Mouse (Mus musculus): ENCODE measurements at regions not wholly inside any gene's neighbourhood (a gene's known extent, or its start where the extent isn't known, plus 50 kb on each side); places are given as distances from the start of the nearest gene placed in this dataset.
A peak's percentile ranks its signal among the peaks of the same experiment; 100 is the strongest.

GRCm38 (mm10) chr4:64535554-64536253 lies 488.9 kb upstream of the Tnc start:
- Histone ChIP-seq H3K9me3 (no peaks in the 10 kb centered on the region), H3K27ac (replicated peaks) (no peak overlapping the region), H3K9ac (replicated peaks) (no peak overlapping the region), H3K4me1 (no peaks in the 10 kb centered on the region), H3K4me3 (no peak overlapping the region), H3K4me2 (replicated peaks) (no peak overlapping the region), H3K27me3 (no peaks in the 10 kb centered on the region), H3K36me3 (no peaks in the 10 kb centered on the region)
- ATAC-seq (replicated peaks) = no peak
- 70% methylated on average over 6 of the region's 6 CpGs for WGBS

- Histone ChIP-seq H3K4me3 (no peak overlapping the region), H3K27ac (replicated peaks) (no peak overlapping the region), H3K4me2 (replicated peaks) (no peak overlapping the region), H3K27me3 (no peaks in the 10 kb centered on the region), H3K9me3 (no peaks in the 10 kb centered on the region), H3K4me1 (no peaks in the 10 kb centered on the region), H3K9ac (replicated peaks) (no peak overlapping the region), H3K36me3 (no peaks in the 10 kb centered on the region)
- 91% methylated on average over 4 of the region's 4 CpGs for WGBS
- ATAC-seq (replicated peaks) = no peak
Measured at GRCm38 (mm10) chr4:64538009-64538408, 491.2 kb upstream of the Tnc start.

- Histone ChIP-seq H3K27me3 (no peaks in the 10 kb centered on the region), H3K4me3 (no peak overlapping the region), H3K4me1 (no peaks in the 10 kb centered on the region), H3K4me2 (replicated peaks) (no peak overlapping the region), H3K36me3 (no peaks in the 10 kb centered on the region), H3K27ac (replicated peaks) (no peak overlapping the region), H3K9me3 (no peaks in the 10 kb centered on the region), H3K9ac (replicated peaks) (no peak overlapping the region)
- ATAC-seq (replicated peaks) = no peak
- 82% methylated on average over 4 of the region's 4 CpGs for WGBS
Measured at GRCm38 (mm10) chr4:64544576-64545185, 497.9 kb upstream of the Tnc start.

- no peak overlapping the region for H3K4me3 ChIP-seq
- no peaks in the 10 kb centered on the region for H3K9me3 ChIP-seq
- no peaks in the 10 kb centered on the region for H3K4me1 ChIP-seq
- no peak for ATAC-seq (replicated peaks)
- no peaks in the 10 kb centered on the region for H3K27me3 ChIP-seq
- H3K27ac ChIP-seq (replicated peaks) = no peak overlapping the region
- H3K9ac ChIP-seq (replicated peaks) = no peak overlapping the region
- WGBS = 58% methylated on average over 4 of the region's 4 CpGs
- no peak overlapping the region for H3K4me2 ChIP-seq (replicated peaks)
- no peaks in the 10 kb centered on the region for H3K36me3 ChIP-seq
Measured at GRCm38 (mm10) chr4:64546386-64546785, 499.6 kb upstream of the Tnc start.

DNA sequence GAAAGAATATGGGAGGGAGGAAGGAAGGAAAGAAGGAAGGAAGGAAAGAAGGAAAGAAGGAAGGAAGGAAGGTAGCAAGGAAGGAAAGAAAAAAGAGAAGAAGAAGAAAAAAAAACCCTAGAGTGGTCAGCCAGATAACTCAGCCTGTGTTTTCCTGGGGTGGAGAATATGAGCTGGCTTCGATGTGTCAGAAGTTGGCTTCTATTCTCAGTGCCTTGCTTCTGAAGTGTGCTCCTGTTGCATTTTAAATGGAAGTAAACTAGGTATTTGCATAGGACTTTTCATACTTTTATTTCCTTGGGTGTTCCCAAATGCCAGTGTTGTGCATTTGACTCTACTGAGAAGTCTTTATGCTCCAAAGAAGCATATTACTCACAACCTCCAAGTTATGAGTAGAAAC lies 515.7 kb upstream of the Tnc start:
- Histone ChIP-seq H3K27me3 (no peaks in the 10 kb centered on the region), H3K4me3 (no peak overlapping the region), H3K9me3 (no peaks in the 10 kb centered on the region), H3K4me1 (no peaks in the 10 kb centered on the region), H3K27ac (replicated peaks) (no peak overlapping the region), H3K9ac (replicated peaks) (no peak overlapping the region), H3K36me3 (no peaks in the 10 kb centered on the region), H3K4me2 (replicated peaks) (no peak overlapping the region)
- 96% methylated on average over 1 of the region's 1 CpGs for WGBS
- no peak for ATAC-seq (replicated peaks)

DNA sequence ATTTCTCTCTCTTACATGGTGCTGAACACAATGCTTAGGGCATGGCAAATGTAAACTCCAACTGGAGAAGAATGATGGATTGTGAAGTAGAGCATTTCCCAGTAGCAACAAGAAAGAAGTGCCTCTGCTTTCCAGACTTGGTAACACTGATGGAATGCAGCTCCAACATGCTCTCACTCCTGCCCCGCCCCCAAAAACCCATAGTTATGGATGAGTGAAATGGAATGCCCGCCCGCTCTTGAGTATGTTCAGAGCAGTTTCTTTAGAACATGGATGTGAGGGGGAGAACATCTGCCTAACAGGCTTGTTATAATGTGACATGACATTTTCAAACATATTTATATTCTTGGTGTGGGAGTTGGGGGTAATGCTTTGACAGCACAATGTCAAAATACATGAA lies 517.2 kb upstream of the Tnc start:
- H3K4me2 ChIP-seq (replicated peaks) = no peak overlapping the region
- no peaks in the 10 kb centered on the region for H3K36me3 ChIP-seq
- no peak overlapping the region for H3K27ac ChIP-seq (replicated peaks)
- H3K9me3 ChIP-seq = no peaks in the 10 kb centered on the region
- no peak for ATAC-seq (replicated peaks)
- no peaks in the 10 kb centered on the region for H3K27me3 ChIP-seq
- no peaks in the 10 kb centered on the region for H3K4me1 ChIP-seq
- H3K9ac ChIP-seq (replicated peaks) = no peak overlapping the region
- no peak overlapping the region for H3K4me3 ChIP-seq
- 87% methylated on average over 3 of the region's 3 CpGs for WGBS

DNA sequence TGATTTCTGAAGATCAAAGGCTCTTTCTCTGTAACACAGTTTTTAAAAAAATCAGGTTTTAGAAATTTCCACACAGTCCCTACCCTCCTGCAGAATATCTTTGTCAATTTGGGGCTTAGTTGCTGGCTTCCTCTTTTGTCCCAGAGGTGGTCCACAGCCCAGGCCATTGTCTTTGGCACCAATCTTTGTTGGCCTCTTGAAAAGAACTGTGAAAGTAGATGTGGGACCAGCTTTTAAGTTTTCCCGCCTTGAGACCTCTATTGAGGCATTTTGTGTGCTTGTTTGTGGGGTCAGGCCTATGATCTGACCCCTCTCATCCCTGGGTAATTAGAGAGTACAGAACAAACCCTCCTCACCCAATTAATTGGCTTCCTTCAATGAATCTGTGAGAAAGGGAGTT lies 523.9 kb upstream of the Tnc start:
- H3K4me2 ChIP-seq (replicated peaks) = no peak overlapping the region
- no peak overlapping the region for H3K27ac ChIP-seq (replicated peaks)
- H3K27me3 ChIP-seq = no peaks in the 10 kb centered on the region
- 11% methylated on average over 1 of the region's 1 CpGs for WGBS
- H3K9ac ChIP-seq (replicated peaks) = no peak overlapping the region
- H3K4me1 ChIP-seq = no peaks in the 10 kb centered on the region
- no peak overlapping the region for H3K4me3 ChIP-seq
- no peak for ATAC-seq (replicated peaks)
- H3K9me3 ChIP-seq = no peaks in the 10 kb centered on the region
- H3K36me3 ChIP-seq = no peaks in the 10 kb centered on the region

DNA sequence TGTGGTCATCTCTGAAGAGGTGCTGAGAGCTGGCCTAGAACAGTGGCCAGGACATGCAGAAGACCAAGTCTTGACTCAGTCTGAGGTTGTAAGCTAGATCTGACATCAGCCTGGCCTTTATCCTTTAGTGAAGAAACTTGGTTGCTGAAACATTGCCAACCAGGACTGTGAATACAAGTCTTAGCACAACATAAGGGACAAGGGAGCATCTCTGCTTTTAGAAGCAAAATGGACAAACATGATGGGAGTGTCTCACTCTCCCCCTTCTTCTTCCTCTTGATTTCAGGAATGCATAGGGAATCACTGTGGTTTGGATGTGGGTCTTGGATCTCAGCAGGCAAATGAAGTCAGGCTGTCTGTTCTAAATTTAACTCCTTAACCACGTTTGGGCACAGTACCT lies 529.1 kb upstream of the Tnc start:
- no peak for ATAC-seq (replicated peaks)
- no peaks in the 10 kb centered on the region for H3K4me1 ChIP-seq
- H3K27ac ChIP-seq (replicated peaks) = no peak overlapping the region
- H3K36me3 ChIP-seq = no peaks in the 10 kb centered on the region
- H3K4me3 ChIP-seq = no peak overlapping the region
- no peaks in the 10 kb centered on the region for H3K27me3 ChIP-seq
- no peak overlapping the region for H3K4me2 ChIP-seq (replicated peaks)
- H3K9me3 ChIP-seq = no peaks in the 10 kb centered on the region
- 60% methylated on average over 1 of the region's 1 CpGs for WGBS
- H3K9ac ChIP-seq (replicated peaks) = no peak overlapping the region

- no peak for ATAC-seq (replicated peaks)
- H3K27me3 ChIP-seq = 0 out of 2 replicates have a peak, but pooled peaks cover 5% of the 10 kb centered on the region
- no peak overlapping the region for H3K27ac ChIP-seq (replicated peaks)
- WGBS = 61% methylated on average over 8 of the region's 8 CpGs
- H3K36me3 ChIP-seq = no peaks in the 10 kb centered on the region
- no peak overlapping the region for H3K9ac ChIP-seq (replicated peaks)
- H3K4me3 ChIP-seq = no peak overlapping the region
- no peaks in the 10 kb centered on the region for H3K4me1 ChIP-seq
- no peak overlapping the region for H3K4me2 ChIP-seq (replicated peaks)
- H3K9me3 ChIP-seq = no peaks in the 10 kb centered on the region
Measured at GRCm38 (mm10) chr4:64595014-64595599, 528.9 kb upstream of the Pappa start.

- Histone ChIP-seq H3K27me3 (0 out of 2 replicates have a peak, but pooled peaks cover 5% of the 10 kb centered on the region), H3K9ac (replicated peaks) (no peak overlapping the region), H3K36me3 (no peaks in the 10 kb centered on the region), H3K4me1 (no peaks in the 10 kb centered on the region), H3K27ac (replicated peaks) (no peak overlapping the region), H3K4me3 (no peak overlapping the region), H3K9me3 (no peaks in the 10 kb centered on the region), H3K4me2 (replicated peaks) (no peak overlapping the region)
- ATAC-seq (replicated peaks) = peak; percentile 94
Measured at GRCm38 (mm10) chr4:64598465-64598864, 525.5 kb upstream of the Pappa start.

DNA sequence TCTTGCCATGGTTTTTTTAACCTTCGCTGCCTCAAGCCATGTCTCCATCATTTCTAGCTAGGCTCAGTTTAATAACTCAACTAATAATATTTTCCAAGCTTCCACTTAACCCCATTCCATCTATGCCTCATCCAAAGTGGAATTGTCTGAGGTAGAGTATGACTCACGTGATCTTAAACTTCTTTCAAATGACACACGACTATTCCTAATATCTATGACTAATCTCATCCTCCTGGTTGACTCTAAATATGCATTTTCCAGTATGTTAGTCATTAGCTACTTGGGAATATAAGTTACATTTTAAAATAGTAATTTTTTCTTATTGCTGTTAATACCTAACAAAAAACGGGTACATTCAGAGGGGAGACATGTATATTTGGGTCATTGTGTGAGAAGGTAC lies 524.8 kb upstream of the Pappa start:
- H3K4me2 ChIP-seq (replicated peaks) = no peak overlapping the region
- H3K4me1 ChIP-seq = no peaks in the 10 kb centered on the region
- no peak overlapping the region for H3K4me3 ChIP-seq
- H3K9me3 ChIP-seq = no peaks in the 10 kb centered on the region
- ATAC-seq (replicated peaks) = no peak
- H3K9ac ChIP-seq (replicated peaks) = no peak overlapping the region
- no peaks in the 10 kb centered on the region for H3K36me3 ChIP-seq
- 0 out of 2 replicates have a peak, but pooled peaks cover 5% of the 10 kb centered on the region for H3K27me3 ChIP-seq
- 91% methylated on average over 4 of the region's 4 CpGs for WGBS
- H3K27ac ChIP-seq (replicated peaks) = no peak overlapping the region

GRCm38 (mm10) chr4:64622771-64623170 lies 501.2 kb upstream of the Pappa start:
- H3K4me3 ChIP-seq = no peak overlapping the region
- H3K9me3 ChIP-seq = no peaks in the 10 kb centered on the region
- no peaks in the 10 kb centered on the region for H3K4me1 ChIP-seq
- no peaks in the 10 kb centered on the region for H3K27me3 ChIP-seq
- ATAC-seq (replicated peaks) = no peak
- no peak overlapping the region for H3K27ac ChIP-seq (replicated peaks)
- no peaks in the 10 kb centered on the region for H3K36me3 ChIP-seq
- H3K4me2 ChIP-seq (replicated peaks) = no peak overlapping the region
- H3K9ac ChIP-seq (replicated peaks) = no peak overlapping the region

- no peaks in the 10 kb centered on the region for H3K27me3 ChIP-seq
- no peaks in the 10 kb centered on the region for H3K4me1 ChIP-seq
- H3K36me3 ChIP-seq = no peaks in the 10 kb centered on the region
- whole genome bisulfite sequencing = 63% methylated on average over 1 of the region's 1 CpGs
- no peak overlapping the region for H3K4me3 ChIP-seq
- H3K9ac ChIP-seq (replicated peaks) = no peak overlapping the region
- ATAC-seq (replicated peaks) = no peak
- H3K9me3 ChIP-seq = no peaks in the 10 kb centered on the region
- no peak overlapping the region for H3K27ac ChIP-seq (replicated peaks)
- no peak overlapping the region for H3K4me2 ChIP-seq (replicated peaks)
Measured at GRCm38 (mm10) chr4:64632189-64632588, 491.8 kb upstream of the Pappa start.
